Mouse (Mus musculus): ENCODE results near the gene Car3. TPM values are rescaled to one million over a fixed set of nuclear protein-coding genes. Genes with fewer than 3 reads are reported as not detected.

The Car3 gene
- total and polyA plus RNA-seq, 3 experiments: 1.7 to 4.9 TPM; not detected in 1

- Histone ChIP-seq H3K9me3 (replicated peaks; ENCODE audit: insufficient read depth, low read length) (no peaks in the 10 kb centered on the region), H3K27me3 (ENCODE audit: control insufficient read depth in 1 of 2, insufficient read depth in 2 of 2, low read length in 2 of 2) (no peaks in the 10 kb centered on the region), H3K9ac (ENCODE audit: control insufficient read depth, low read depth, low read length, poor library complexity, severe bottlenecking) (peak overlapping the region; percentile 96), H3K79me2 (ENCODE audit: control insufficient read depth, insufficient read depth, low read length, poor library complexity) (peaks cover 50% of the 10 kb centered on the region), H3K4me3 (ENCODE audit: control insufficient read depth in 1 of 2, insufficient read depth in 1 of 2, low read depth in 2 of 2, low read length in 2 of 2) (peak overlapping the region; percentile 66 to 90), H3K4me1 (ENCODE audit: control insufficient read depth in 1 of 2, insufficient read depth in 2 of 2, low read length in 2 of 2) (peaks cover 23 to 35% of the 10 kb centered on the region in 2 experiments), H3K36me3 (ENCODE audit: control insufficient read depth in 1 of 2, insufficient read depth in 2 of 2, low read length in 2 of 2) (peaks cover 7 to 55% of the 10 kb centered on the region in 2 experiments), H3K27ac (ENCODE audit: control insufficient read depth, low read depth, low read length) (peak overlapping the region; percentile 85)
- peak; percentile 58 for DNase-seq (ENCODE audit: low read depth, low spot score)
- TF ChIP-seq MXI1 (IDR thresholded peaks at IDR 0.05; ENCODE audit: low read depth, low read length): 0 out of 2 replicates have a peak, but pooled peaks have one; percentile 7
- TF ChIP-seq ETS1 (IDR thresholded peaks at IDR 0.05; ENCODE audit: low read depth, low read length): peak; percentile 30
- no peak for TF ChIP-seq RAD21 (IDR thresholded peaks at IDR 0.05; ENCODE audit: low read depth, low read length)
Observed at GRCm38 (mm10) chr3:14887686-14888295, 24.5 kb downstream of the Car3 start.

DNA sequence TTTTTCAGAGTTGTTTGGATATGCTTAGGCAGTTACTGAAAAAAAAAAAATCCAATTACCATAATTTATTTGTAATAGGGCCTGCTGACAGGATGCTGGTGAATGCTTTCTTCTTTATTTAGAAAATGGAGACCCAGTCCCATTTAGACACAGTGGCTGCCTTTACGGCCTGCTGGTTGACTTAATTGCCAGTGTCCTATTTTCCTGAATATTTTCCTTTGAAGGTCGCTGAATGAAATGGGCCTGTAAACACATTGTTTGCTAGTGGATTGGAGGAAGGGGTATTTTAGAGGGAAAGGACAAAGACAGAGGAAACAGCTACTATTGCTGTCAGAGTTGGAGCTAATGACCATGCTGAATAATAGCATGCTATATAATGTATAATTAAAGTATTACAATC, 25.2 kb downstream of the Car3 start:
- Histone ChIP-seq H3K9me3 (replicated peaks; ENCODE audit: insufficient read depth, low read length) (no peaks in the 10 kb centered on the region), H3K27ac (ENCODE audit: control insufficient read depth, low read depth, low read length) (peak overlapping the region; percentile 63), H3K79me2 (ENCODE audit: control insufficient read depth, insufficient read depth, low read length, poor library complexity) (peaks cover 52% of the 10 kb centered on the region), H3K9ac (ENCODE audit: control insufficient read depth, low read depth, low read length, poor library complexity, severe bottlenecking) (peak overlapping the region; percentile 47; the same call in 1 of the 2 replicates), H3K4me1 (ENCODE audit: control insufficient read depth in 1 of 2, insufficient read depth in 2 of 2, low read length in 2 of 2) (peaks cover 19 to 27% of the 10 kb centered on the region in 2 experiments), H3K27me3 (ENCODE audit: control insufficient read depth in 1 of 2, insufficient read depth in 2 of 2, low read length in 2 of 2) (no peaks in the 10 kb centered on the region), H3K36me3 (ENCODE audit: control insufficient read depth in 1 of 2, insufficient read depth in 2 of 2, low read length in 2 of 2) (peaks cover 7 to 51% of the 10 kb centered on the region in 2 experiments), H3K4me3 (ENCODE audit: control insufficient read depth in 1 of 2, insufficient read depth in 1 of 2, low read depth in 2 of 2, low read length in 2 of 2) (peak overlapping the region; percentile 0 to 27; a peak in 2 of 4 replicates)
- peak in 1 of 2 experiments; percentile 18; a peak in 1 of 4 replicates for TF ChIP-seq POLR2A (IDR thresholded peaks at IDR 0.05; ENCODE audit: control insufficient read depth in 1 of 2, insufficient read depth in 1 of 2, low read depth in 1 of 2, low read length in 2 of 2, poor library complexity in 1 of 2)
- TF ChIP-seq POLR2AphosphoS2 (IDR thresholded peaks at IDR 0.05; ENCODE audit: low read length): no peak
- no peak for DNase-seq (ENCODE audit: low read depth, low spot score)

GRCm38 (mm10) chr3:14889085-14889484, 25.8 kb downstream of the Car3 start:
- H3K27ac ChIP-seq (ENCODE audit: control insufficient read depth, low read depth, low read length): peak overlapping the region; percentile 63
- peaks cover 52% of the 10 kb centered on the region for H3K79me2 ChIP-seq (ENCODE audit: control insufficient read depth, insufficient read depth, low read length, poor library complexity)
- no peaks in the 10 kb centered on the region for H3K9me3 ChIP-seq (replicated peaks; ENCODE audit: insufficient read depth, low read length)
- peaks cover 23 to 25% of the 10 kb centered on the region in 2 experiments for H3K4me1 ChIP-seq (ENCODE audit: control insufficient read depth in 1 of 2, insufficient read depth in 2 of 2, low read length in 2 of 2)
- H3K27me3 ChIP-seq (ENCODE audit: control insufficient read depth in 1 of 2, insufficient read depth in 2 of 2, low read length in 2 of 2): no peaks in the 10 kb centered on the region
- peak; percentile 30 for DNase-seq (ENCODE audit: low read depth, low spot score)
- peaks cover 10 to 53% of the 10 kb centered on the region in 2 experiments for H3K36me3 ChIP-seq (ENCODE audit: control insufficient read depth in 1 of 2, insufficient read depth in 2 of 2, low read length in 2 of 2)
- H3K4me3 ChIP-seq (ENCODE audit: control insufficient read depth in 1 of 2, insufficient read depth in 1 of 2, low read depth in 2 of 2, low read length in 2 of 2): peak overlapping the region; percentile 28 to 46
- TF ChIP-seq TAL1 (IDR thresholded peaks at IDR 0.05; ENCODE audit: low read length) (no peak), MEF2A (IDR thresholded peaks at IDR 0.05; ENCODE audit: extremely low read depth, insufficient replicate concordance, low read depth, low read length, poor library complexity, severe bottlenecking) (no peak), MYC (IDR thresholded peaks at IDR 0.05; ENCODE audit: low read depth, low read length) (no peak), ZMIZ1 (IDR thresholded peaks at IDR 0.05; ENCODE audit: low read depth, low read length) (no peak), MAZ (IDR thresholded peaks at IDR 0.05; ENCODE audit: low read depth, low read length) (no peak), NELFE (IDR thresholded peaks at IDR 0.05; ENCODE audit: low read depth, low read length) (no peak)
- peak overlapping the region; percentile 47 for H3K9ac ChIP-seq (ENCODE audit: control insufficient read depth, low read depth, low read length, poor library complexity, severe bottlenecking)

Measured in MEL (cell line).